Mouse (Mus musculus): ENCODE data around the gene Ints11.

The Ints11 gene

DNA sequence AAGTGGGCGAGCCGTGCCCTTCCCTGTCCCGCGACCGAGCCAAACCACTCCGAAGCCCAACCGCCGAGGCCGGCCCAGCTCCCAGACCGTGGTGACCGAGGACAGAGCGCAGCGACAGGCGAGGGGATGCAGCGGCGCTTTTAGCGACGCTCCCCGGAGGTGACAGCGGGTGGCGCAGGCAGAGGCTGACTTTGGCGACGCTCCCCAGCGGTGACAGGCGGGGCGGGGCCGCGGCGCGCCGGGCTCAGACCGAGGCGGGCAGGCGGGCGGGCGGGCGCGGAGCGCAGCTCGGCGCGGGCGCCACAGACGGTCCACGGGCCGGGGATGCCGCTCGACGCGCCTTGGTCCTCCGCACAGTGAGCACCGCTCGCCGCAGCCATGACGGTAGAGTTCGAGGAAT lies 22.7 kb downstream of the Ints11 start:
- DNase-seq (ENCODE audit: low read depth, low spot score), result peak; percentile 74

DNA sequence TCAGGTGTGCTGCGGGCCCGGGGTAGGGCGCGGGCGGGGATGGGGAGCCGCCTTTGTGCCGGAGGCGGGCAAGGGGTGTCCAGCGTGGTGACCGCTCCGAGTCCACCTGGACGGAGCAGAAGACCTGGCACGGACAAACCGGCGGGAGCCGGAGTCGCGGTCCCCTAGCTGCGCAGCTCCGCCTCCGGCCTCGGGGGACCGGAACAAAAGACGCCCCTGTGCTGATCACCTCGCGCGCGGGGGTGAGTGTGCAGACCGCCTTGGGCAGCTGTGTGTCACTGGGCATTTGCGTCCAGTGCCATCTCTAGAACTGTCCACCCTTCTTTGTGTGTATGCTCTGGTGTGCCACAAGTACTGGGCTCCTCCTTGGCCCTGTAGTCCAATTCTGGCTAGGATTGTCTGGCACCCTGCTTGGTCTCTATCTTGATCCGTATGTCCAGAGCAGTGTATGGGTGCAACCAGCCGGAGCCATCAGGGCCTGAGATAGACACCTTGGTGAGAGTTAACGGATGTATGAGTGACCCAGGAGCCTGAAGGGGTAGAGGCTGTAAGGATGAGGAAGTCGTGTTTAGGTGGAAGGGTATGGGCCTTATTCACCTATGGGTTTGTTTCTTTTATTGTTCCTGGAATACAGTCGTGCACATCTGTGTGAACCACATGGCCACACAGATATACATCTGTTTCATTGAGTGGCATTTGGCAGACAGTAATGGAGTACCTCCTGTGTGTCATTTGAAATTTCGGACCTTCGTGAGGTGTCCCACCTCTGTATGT lies 23.3 kb downstream of the Ints11 start:
- DNase-seq (ENCODE audit: low read depth, low spot score), result no peak

DNA sequence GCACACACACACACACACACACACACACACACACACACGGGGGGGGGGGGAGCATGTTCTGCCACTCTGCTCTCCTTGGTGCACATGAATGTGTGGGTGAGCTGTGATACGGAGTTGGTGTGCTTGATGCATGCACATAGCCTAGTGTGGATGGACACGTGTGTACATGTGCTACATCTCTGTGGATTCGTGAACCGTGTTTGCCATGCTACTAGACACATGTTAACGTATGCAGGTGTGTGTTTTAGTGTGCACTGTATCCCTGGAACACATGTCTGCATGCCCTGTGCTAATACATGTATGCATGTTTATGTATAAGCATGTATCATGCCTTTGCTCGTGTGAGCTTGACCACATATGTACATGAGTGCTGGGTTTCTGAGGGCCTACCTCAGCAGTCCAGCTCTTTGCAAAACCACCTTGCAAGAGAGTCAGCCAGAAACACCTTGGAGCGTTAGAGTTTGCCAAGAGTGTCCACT lies 23.9 kb downstream of the Ints11 start:
- no peak for DNase-seq (ENCODE audit: low read depth, low spot score)

DNA sequence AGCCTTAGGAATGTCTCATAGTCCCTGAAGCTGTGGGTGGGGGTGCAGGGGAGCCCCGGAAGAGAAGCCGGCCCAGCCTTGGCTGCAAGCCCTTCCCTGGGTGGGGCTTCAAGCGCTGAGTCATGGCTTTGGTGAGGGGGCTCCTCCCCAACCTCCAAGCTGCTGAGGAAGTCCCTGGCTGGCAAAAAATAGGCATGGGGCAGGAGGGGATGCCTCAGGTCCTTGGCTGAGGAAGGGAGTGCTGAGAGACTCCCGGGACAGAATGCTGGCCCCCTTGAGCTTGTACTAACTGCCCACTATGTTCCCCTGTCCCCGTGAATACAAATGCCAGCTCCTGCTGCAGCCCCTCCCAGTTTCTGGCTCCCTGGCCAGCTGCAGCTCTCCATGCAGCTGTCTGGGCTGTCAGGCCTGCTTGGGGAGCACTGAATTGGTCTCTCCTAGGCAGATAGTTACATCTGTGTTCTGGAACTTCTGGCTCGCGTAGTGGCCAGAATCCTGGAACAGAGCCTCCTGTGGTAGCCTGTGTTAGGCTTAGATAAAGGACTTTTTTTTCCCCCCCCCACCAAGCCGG lies 25.1 kb downstream of the Ints11 start:
- DNase-seq (ENCODE audit: low read depth, low spot score), result peak; percentile 44

DNA sequence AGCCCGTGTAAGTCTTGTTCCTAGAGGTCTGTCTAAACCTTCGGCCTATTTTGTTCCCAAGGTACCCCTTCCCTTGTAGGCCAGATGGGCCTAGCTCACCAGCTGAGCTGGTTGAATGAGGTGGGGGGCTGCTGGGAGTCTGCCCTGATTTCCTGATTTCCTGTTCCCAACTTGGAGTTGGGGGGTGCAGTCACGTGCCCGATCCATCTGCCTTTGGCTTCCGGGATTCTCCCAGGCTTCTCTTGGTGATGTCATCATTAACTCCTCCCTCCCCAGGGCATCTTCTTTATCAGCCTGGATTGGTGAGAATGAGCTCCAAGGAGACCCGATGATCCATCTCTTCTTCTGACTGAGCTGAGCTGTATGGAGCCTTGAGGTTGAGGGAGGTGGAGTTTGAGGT lies 25.9 kb downstream of the Ints11 start:
- DNase-seq (ENCODE audit: low read depth, low spot score), result no peak

DNA sequence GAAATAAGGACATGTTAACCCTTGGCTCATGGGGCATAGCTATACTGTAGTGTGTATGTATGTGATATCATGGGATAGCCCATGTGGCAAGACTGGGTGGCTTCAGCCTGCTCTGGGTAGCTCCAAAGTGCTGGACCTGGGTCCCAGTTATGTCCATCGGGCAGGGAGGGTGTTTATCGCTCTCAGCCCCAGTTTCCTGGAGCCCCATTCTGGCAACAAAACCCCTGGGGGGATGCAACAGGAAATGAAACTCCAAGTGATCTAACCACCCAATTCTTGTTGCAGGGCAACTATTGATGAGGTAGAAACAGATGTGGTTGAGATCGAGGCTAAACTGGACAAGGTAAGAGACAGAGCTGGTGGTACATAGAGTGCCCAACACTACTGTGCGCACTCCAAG lies 26.5 kb downstream of the Ints11 start:
- DNase-seq (ENCODE audit: low read depth, low spot score), result no peak

DNA sequence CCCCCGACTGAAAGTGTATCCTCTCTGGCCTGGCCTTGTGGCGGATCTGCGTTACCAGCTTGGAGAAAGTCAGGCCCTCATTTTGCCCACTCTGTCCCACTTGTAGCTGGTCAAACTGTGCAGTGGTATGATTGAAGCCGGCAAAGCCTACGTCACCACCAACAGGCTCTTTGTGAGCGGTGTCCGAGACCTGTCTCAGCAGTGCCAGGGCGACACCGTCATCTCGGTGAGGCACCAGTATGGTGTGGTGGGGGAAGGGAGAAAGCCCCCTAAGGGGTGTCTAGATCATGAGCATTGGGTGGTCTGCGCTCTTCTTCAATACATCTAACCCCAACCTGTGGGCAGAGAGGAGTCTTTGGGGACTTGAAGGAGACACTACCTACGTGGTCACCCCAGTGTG lies 27.1 kb downstream of the Ints11 start:
- no peak for DNase-seq (ENCODE audit: low read depth, low spot score)

DNA sequence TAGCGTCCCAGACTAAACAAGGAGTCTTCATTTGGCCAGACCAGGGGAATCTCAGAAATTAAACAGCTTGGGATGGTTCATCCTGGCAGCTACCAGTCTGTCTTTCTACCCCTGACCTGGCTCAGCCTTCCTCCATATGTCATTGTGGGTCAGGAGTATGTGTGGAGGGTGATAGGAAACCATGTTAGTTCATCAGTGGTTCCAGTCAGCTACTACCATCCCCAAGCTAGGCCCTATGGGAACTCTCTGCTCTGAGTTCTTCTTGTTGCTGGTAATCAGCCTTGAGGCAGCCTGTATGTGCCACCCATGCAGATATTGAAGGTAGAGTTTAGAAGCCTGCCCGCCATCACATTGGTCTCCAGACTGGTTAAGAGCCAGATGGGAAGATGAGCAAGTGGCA lies 29.0 kb downstream of the Ints11 start:
- no peak for DNase-seq (ENCODE audit: low read depth, low spot score)

DNA sequence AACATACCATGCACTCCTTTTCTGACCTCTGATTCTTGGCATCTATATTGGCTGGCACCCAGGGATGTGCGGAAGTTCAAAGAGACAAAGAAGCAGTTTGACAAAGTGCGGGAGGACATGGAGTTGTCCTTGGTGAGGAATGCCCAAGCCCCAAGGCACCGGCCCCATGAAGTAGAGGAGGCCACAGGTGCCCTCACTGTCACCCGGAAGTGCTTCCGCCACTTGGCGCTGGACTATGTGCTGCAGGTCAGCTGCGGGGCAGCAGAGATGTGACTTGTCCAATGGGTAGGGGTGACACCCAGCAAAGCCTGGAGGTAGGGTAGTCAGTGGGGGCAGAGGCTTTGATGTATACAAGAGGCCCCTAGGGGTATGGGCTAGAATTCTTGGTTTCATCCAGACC lies 30.0 kb downstream of the Ints11 start:
- DNase-seq (ENCODE audit: low read depth, low spot score), result no peak

DNA sequence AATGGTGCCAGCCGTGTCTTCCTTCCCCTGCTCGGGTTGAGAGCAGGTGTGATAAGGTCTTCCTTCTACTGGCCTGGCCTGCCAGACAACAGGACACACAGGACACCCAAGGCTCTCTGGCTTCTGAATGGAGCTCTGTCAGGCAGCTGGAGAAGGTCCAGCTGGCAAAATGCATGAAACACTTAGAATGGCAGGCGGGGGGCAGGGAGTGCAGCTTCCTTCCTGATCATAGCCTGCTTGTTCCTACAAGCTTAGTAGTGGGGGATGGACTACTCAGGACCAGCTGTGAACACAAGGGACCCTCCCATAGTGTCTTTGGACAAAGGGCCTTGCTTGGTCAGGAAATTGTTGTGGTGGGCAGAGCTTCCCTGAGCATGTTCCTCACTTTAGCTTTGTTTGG lies 31.9 kb downstream of the Ints11 start:
- DNase-seq (ENCODE audit: low read depth, low spot score), result no peak

DNA sequence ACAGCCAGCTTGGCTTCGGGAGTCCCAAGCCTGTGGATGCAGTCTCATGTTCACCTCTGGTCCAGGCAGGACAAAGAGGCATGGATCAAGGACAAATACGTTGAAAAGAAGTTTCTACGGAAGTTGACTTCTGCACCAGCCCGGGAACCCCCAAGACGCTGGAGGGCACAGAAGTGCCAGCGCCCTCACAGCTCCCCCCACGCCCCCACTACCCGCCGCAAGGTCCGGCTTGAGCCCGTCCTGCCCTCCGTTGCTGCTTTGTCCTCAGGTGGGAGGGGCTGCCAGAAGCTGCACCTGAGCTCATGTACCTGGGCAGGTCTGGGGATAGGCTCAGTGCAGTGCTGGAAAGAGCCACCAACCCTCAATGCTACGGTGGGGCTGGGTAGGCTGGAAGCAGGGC lies 33.9 kb downstream of the Ints11 start:
- DNase-seq (ENCODE audit: low read depth, low spot score), result no peak

DNA sequence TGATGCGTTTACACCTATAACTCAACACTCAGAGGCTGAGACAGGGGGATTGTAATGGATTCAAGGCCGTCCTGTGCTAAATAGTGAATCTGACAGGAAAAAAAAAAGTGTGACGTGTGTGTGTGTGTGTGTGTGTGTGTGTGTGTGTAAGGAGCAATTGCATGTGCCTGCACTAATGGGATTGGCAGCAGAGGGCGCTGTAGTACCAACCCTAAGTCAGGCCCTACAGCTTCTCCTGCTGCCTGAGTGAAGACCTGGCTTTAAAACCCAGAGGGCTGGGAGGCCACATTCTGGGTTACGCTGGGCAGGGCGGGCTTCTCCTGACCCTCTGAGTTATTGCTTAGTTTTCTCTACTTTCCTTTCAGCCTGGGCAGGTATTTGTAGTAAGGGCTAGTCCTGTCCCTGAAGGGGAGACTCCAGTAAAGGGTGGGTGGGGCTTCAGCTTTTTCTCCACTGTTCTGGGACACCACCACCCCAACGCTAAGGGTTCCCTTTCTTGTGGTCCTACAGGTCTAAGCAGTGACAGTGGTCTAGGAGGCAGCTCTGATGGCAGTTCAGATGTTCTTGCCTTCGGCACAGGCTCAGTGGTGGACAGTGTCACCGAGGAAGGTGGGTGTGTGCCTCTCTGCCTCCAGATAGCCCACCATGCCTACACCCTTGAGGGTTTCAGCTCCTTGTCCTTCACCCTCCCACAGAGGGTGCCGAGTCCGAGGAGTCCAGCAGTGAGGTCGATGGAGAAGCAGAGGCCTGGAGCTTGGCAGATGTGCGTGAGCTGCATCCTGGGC lies 35.2 kb downstream of the Ints11 start:
- DNase-seq (ENCODE audit: low read depth, low spot score), result no peak

DNA sequence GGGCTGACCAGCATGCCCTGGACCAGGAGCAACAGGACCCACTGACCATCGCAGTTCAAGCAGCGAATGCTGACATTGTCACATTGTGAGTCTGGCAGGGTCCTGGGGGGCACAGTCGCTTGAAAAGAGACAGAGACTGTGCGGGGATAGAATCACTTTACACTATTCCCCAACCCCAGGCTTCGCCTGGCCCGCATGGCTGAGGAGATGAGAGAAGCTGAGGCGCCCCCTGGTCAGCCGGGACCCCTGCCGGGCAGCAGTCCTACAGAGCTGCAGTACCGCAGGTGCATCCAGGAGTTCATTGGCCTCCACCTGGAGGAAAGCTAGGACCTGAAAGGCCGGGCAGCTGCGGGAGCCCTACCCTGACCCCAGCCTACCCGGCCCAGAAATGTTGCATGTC lies 36.3 kb downstream of the Ints11 start:
- no peak for DNase-seq (ENCODE audit: low read depth, low spot score)

DNA sequence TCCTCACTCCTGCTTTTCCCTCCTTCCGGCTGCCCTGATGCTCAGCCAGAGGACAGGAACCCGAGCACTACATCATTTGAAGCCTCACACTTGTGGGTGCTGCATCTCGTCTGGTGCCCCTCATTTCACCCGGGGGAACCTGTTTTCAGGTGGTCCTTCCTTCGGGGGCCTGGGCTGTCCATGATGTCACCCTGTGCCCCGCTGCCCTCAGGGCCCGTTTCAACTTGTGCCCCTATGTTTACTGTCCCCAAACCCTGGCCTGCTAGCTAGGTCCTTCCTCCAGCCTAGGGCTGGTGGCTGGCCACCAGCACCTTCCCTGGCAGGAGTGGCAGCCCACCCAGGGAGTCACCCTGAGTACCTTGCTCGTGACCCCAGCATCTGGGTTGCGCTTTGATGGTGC lies 36.8 kb downstream of the Ints11 start:
- no peak for DNase-seq (ENCODE audit: low read depth, low spot score)

DNA sequence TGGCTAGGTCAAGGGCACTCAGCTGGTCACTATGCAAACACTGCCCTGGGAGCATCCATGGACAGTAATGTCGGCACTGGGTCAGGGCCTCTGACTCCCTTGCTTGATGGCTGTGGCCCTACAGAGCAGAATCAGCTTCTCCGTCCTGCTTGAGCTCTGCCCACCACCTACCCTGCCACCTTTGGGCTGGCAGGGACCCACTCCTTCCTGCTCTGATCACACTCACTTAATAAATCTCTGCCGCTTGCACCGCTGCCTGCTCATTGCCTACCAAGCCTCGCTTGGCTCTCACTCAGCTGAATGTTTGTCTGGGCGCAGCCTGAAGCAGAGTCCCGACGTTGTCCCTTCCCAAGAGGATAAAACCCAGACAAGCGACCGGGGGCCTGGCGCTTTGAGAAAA lies 37.7 kb downstream of the Ints11 start:
- DNase-seq (ENCODE audit: low read depth, low spot score), result no peak

DNA sequence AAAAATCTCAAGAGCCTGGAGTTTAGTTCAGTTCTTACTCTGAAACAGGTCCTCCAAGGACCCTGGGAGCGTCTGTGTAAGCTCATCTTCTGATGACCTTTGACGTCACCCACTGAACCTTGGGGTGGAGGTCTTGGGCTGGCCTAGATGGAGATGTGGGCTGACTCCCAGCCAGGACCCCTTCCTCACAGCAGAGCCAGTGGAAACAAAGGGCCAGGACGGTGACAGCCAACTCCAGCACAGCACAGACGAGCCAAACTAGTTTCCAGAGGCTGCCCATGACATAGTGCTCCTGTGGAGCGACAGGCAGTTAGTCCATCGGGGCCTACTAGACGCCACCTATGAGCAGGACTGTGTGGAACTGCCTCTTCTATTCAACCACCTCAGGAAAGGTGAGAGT lies 38.9 kb downstream of the Ints11 start:
- no peak for DNase-seq (ENCODE audit: low read depth, low spot score)

DNA sequence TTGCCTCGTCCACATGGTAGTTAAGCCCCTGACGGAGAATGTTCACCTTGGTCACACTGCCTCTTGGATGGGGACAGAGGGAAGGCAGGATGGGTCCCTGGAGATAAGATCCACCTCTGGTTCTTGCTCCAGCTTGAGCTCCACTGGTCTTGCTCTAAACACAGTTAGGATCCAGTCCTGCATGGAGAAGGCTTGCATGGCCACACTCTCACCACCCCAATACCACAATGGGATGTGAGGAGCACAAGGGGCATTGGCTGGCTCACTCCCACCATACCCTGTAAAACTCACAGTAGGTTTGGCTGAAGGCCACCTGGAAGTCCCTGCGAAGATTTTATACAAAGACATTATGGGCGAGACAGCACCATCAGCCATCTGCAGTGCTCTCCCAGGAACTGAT lies 39.4 kb downstream of the Ints11 start:
- DNase-seq (ENCODE audit: low read depth, low spot score), result no peak

DNA sequence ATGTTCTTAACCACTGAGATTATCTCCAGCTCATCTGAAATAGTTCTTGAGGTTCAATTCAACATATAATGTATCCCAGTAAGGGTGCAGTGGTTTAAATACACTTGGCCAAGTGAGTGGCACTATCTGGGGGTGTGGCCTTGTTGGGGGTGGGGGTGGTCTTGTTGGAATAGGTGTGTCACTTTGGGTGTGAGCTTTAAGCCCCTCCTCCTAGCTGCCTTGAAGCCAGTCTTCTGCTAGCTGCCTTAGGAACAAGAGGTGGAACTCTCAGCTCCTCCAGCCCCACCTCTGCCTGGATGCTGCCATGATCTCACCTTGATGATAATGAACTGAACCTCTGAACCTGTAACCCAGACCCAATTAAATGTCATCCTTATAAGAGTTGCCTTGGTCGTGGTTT lies 62.7 kb downstream of the Ints11 start:
- no peak for DNase-seq (ENCODE audit: low read depth, low spot score)
